Mouse (Mus musculus) lung, postnatal 0 days (tissue): ENCODE results near the gene Sf3b3.

Experiments used
- CTCF ChIP-seq: IDR thresholded peaks from 2 replicates; pipeline ENCODE4 v1.5.1; 2016; ENCODE audit warnings: antibody characterized with exemption, mild to moderate bottlenecking
- EP300 ChIP-seq: IDR thresholded peaks from 2 replicates; pipeline ENCODE4 v1.6.1; 2016; ENCODE audit warnings: antibody characterized with exemption, mild to moderate bottlenecking, control low read depth

- no peak for TF ChIP-seq CTCF
- TF ChIP-seq EP300: no peak
Measured at GRCm38 (mm10) chr8:110786934-110787333, 59.7 kb downstream of the Sf3b3 start.
